Mouse (Mus musculus) mouse trophoblast stem cell (cell line): ENCODE data around the gene Krt75.

Experiments used
- in situ Hi-C, 2 experiments: fragments of 300-500 bp; cut with MseI, MboI; formaldehyde crosslinking; loops; 2 replicates in 1 of 2; 3 replicates in 1 of 2; pipeline ENCODE4 v1.15.1; 2025

The Krt75 gene

DNA sequence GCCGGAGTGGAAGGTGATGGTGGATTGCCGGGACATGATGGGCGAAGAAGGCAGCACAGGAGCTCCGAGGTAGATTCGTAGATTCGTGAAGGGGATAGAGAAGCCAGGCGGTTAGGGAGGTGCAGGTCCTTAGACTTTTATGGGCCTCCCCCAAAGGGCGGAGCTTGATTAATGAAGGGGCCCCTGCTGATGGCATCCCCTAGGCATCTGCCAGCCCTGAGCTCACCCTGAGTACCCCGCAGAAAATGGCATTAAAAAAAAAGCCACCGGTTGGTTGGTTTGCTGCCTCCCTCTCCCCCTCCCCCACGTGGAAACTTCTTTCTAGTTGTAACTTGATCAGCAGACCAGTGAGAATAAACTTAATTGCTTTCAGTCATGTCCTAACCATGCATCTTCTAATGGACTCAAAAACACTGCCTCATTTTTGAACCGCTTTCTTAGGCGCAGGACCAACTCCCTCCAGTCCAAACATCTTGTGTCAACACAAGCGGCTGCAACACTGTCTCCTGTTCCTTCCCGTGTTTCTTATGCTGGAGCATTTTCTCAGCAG is at the start of gene Krt75:
Gene Krt75, minus strand, starts transcription at position 109 of the 550 bp plus-strand sequence.
- in situ Hi-C loops: no loop called here

DNA sequence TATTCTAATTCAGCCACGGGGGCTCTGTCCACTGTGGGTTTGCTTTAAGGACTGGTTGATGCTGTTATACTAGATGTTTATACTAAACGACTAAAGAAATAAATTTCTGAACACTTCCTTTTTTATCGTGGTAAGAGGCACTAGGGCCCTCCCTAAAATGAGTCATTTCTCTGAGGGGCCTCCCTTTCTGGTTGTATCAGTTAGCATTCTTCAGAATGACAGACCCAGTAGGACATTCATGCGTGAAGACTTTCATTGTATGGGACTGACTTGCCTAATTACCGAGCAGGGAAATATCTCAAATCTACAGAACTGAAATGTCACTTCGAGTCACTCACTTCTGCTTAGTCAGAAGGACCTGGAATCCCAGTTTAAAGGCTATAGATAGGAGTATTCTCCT is 25.4 kb upstream of the Krt75 start:
- in situ Hi-C loops: no loop called here

DNA sequence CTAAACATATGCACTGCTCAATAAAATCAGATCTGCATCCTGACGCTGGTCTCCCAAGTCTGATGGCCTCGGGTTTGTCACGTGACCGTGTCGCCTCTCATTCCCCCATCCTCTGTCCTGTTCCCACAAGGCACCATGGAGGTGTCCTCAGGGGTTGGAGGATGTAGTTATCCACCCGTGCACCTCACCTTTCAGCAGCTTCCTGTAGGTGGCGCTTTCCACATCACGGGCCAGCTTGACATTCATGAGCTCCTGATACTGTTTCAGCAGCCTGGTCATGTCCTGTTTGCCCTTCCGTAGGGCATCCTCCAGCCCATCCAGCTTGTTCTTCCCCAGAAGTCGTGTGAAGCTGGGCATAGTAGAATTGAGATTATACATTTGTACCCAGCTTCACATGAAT is 14.5 kb upstream of the Krt75 start:
- in situ Hi-C loops: no loop called here

DNA sequence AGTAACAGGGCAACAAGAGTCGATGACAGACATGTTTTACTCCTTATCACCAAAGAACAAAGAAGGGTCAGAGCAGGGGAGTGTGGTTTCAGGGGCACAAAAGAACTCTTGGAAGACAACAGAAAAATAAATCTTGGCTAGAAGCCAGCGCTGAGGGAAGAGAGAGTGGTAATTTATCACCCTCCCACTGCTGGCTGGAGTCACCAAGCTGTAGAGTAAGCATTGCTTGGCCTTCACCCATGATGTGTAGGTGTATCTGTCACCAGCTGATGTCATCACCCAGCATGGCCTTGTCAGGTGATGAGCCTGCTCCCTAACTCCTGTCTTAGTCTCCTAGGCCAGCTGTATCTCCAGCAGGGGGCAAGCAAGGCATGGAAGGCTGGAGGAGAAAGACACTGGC is 10.8 kb upstream of the Krt75 start:
- in situ Hi-C loops: no loop called here

DNA sequence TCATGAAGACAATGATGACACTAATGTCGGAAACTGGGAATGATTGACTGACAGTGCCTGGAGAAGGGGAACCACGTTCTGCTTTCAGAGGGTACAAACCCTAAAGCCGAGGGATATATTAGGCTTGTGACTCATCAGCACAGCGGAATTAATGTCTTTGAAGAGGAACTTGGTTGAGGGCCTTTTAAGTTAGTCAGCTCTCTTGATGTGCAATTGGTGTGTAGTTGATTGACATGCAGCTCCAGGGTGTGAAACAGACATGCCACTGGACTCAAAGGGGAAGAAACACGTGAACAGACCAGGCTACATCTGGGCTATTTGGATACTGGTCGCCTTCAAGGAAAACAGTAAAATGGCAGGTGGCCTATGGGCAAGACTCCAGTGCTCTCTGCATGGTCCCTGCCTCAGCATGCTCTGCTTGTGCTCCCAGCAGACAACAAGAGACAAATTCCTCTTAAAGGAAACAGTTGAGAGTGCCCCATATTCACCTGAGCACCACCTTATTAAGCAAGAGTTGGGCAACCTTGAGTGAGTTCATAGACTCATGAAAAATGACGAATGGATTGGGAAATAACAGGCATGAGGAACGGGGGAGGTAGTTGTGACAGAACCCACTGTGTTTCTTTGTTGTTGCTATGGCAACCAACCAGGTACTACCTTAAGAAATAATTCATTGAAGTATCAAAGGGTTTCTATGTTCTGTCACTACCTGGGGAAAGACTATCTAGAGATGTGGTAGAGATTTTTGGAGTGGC is 9.7 kb upstream of the Krt75 start:
- in situ Hi-C loops: no loop called here

DNA sequence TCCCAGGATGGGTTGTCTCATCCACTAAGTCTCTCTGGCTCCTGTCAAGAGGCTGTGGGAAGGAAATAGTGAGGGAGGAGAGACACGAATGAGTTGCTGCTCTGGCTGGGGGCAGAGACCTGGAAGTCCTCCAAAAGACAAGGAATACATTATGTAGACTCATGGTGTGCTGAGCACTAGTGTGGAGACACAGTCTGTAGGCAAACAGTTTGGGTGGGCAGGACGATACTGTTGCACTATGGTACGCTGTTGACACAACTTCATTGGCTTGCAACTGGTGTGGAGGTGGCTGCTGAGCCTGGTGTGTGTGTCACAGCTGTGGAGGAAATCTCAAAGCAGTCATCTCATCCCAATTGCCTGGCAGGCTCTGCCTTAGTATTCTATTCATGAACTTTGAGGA is 8.0 kb upstream of the Krt75 start:
- in situ Hi-C loops: no loop called here

DNA sequence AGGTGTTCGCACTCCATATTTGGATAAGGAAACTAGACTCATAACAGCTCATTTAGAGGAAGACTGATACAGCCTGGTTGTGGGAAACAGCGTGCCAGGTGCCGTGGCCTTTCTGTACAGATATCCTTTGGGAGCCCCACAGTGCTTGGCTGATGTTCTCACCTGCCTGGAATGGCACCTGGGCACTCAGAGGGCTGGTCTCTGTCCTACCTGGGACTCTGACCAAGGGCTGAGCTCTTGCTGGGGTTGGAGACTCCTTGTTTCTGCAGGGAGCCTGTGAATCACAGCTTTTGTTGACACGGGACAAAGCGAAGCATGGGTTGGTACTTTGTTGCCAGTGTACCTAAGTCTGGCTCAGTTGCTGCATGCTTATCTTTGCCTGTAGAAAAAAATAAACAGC is 1.8 kb upstream of the Krt75 start:
- in situ Hi-C loops: no loop called here

DNA sequence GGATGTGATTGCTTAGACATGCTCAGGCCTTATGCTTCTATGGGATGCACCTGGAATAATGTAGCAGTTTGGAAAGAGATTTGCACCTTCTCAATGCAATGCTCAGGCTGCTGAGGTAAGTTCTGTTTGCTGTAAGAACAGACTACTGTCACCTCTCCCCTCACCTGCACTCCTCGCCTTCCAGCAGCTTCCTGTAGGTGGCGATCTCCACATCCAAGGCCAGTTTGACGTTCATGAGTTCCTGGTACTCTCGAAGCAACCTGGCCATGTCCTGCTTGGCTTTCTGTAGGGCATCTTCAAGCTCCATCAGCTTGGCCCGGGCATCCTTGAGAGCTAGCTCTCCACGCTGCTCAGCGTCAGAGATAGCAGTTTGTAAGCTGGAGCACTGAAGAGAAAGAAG is 5.9 kb downstream of the Krt75 start:
- in situ Hi-C loops: no loop called here

DNA sequence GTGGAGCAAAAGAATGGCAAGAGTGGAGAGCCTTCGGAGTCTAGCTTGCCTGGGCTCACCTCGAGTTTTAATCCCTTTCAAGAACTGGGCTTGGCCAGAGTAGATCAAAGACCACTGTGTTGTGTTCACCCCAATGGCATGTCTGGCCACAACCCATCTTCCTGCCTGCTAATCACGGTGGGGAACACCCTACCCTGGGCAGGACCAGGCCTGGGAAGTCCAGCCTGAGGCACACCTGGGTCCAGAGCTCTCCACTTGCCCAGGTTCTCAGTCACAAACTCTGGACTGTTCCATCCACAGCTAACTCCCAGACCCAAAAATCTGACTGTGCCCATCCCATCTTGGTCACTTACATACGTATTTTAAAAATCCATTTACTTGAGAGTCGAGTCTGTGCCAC is 10.9 kb downstream of the Krt75 start, which contains the start of gene Krt90:
Gene Krt90, minus strand, starts transcription at position 101 of the 400 bp plus-strand sequence.
- in situ Hi-C loops: no loop called here

DNA sequence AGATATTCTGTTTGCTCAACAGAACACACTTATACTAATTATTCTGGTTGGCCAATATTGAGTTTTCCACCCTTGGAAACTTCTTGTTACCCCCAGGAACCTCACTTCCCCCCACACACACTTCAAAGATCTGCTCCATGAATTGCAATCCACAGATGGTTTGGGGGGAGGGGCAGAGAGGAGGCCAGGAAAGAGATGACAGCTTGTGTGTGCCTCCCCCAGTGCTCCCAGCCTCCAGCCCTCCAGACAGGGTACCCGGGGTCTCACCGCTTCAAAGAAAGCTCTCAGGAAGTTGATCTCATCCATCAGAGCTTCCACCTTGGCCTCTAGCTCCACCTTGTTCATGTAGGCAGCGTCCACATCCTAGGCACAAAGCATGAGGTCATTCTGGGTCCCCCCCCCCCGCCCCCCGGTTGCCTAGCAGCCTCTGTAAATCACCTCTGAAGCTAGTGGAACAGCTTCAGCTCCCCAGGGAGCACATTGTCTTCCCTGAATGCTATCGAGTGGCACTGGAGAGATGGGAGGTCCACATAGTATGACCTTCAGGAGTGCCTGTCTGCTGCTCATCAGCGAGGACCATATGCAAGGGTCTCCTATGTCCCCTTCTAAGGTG is 15.6 kb downstream of the Krt75 start:
- in situ Hi-C loops: no loop called here

DNA sequence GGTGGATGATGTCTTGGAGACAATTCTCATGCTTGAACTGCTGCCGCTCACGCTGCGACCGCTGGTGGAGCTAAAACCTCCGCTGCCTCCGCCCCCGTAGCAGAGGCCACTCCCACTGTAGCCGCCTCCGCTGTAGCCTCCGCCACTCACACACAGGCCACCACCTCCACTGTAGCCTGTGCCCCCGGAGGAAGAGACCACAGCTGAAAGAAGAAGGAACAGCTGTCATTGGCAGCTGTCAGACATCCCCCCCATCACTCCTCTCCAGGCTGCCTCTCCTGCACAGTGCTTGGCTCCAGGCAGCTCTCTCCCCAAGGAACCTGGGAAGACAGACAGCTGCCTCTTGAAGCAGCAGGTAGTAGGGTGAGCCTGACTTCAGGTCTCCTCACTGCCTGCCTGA is 20.5 kb downstream of the Krt75 start:
- in situ Hi-C loops: no loop called here

DNA sequence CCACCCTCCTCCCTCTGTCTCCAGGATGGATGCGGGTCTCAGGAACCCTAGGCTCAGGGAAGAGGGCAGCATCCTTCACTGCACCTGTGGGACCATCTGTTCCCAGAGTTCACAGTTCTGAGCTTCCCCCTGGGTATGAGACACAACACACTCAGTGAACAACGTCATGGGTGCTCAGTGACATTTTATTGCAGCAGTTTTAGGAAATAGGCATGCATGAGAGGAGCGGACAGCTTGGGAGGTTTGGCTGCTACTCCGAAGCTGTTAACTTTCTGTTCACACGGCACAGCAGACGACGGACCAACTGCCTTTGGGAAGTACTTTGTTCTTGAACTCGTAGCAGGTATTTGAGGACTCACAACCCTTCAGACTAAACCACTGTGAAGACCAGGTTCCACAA is 21.5 kb downstream of the Krt75 start:
- in situ Hi-C loops: no loop called here

DNA sequence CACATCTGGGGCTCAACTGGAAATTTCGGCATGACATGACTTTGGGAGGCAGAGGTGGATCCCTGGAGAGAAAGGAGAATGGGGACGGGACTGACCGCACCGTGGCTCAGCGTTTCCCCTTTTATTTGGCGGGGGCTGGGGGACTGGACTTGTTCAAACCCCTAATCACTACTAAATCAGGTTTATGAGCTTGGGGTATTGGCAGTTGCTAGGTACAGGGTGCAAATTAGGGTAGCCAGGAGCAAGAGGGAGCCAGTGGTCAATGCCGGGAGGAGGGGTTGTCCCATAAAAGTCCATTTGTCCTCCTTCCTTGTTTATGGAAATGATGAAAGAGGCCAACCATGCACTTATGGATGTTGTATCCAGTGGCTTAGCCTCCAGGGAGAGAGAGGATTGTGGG is 23.1 kb downstream of the Krt75 start, which contains the start of gene Krt82:
Gene Krt82, minus strand, starts transcription at position 101 of the 400 bp plus-strand sequence.
- in situ Hi-C loops: no loop called here

DNA sequence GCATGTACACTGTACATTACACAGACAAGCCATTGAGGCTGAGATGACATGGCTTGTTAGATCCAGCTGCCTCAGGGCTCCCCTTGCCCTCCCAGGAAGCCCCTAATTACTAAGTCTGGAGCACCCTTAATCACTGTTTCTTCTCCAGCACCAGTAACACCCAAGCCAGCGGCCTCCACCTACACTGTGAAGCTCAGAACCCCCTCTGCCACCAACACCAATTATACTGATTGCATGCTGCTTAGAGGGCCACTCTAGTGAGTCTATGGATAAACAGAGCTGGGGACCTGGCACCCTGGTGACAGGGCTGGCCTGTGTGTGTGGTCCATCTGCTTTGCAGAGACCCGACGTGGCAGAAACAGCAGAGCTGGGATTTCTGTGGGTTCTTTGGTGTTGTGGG is 29.2 kb downstream of the Krt75 start:
- in situ Hi-C loops: no loop called here

DNA sequence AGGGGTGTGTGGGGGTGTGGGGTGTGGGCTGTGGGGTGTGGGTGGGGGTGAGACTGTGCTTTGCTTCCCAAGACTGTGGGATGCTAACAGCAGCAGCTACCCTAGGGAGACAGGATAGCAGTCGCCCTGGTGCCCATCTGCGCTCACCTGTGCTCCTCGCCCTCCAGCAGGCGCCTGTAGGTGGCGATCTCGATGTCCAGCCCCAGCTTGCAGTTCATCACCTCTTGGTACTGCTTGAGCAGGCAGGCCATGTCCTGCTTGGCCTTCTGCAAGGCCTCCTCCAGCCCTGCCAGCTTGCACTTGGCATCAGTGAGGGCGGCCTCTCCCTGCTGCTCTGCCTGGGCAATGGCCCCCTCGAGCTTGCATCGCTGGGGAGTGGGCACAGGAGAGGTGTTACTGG is 31.2 kb downstream of the Krt75 start:
- in situ Hi-C loops: no loop called here

DNA sequence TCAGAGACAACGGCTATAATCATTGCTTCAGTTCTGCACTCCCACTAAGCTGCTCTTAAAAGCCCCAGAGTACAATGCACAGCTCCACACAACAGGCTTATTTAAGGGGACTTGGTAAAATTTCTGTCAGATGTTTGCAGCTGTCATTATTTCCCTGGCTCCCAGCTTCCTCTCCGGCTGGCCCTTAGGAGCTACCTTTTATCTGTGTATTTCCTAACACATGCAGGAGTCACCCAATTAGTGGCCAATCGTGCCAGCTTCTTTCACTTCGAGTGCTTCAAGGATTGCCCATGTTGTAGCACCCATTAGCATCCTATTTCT is 35.2 kb downstream of the Krt75 start:
- in situ Hi-C loops: no loop called here

DNA sequence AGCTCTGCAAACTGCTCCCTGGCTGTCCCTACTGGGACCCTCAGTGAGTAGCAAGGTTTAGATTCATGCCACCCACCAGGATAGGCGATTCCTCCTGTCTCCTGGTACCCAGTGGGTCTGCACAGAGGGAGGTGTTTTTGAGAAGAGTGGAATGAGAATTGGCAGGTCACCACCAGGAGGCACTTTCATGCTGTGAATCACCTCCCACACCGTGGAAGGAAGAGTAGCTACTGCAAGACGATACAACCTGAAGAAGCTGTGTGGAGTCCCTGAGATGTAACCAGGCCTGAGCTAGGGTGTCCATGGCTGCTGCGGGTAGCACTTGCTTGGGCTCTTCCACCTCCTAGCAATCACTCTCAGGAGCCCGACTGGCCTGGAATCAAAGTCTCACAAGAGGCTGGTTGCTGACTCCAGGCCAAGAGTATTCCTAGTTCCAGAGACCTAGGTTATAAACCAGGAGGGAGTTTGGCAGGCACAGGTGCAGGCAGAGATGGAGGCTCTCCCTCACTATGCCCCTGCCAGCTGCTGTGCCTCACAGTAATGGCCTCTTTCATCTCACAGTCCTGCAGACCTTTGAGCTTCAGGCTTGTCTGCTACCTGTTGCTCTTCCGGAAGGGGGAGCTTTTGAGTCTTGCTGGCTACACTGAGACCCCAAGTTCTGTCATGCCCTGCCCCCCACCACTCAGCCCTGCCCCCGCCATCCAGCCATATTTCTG is 35.7 kb downstream of the Krt75 start:
- in situ Hi-C loops: no loop called here

DNA sequence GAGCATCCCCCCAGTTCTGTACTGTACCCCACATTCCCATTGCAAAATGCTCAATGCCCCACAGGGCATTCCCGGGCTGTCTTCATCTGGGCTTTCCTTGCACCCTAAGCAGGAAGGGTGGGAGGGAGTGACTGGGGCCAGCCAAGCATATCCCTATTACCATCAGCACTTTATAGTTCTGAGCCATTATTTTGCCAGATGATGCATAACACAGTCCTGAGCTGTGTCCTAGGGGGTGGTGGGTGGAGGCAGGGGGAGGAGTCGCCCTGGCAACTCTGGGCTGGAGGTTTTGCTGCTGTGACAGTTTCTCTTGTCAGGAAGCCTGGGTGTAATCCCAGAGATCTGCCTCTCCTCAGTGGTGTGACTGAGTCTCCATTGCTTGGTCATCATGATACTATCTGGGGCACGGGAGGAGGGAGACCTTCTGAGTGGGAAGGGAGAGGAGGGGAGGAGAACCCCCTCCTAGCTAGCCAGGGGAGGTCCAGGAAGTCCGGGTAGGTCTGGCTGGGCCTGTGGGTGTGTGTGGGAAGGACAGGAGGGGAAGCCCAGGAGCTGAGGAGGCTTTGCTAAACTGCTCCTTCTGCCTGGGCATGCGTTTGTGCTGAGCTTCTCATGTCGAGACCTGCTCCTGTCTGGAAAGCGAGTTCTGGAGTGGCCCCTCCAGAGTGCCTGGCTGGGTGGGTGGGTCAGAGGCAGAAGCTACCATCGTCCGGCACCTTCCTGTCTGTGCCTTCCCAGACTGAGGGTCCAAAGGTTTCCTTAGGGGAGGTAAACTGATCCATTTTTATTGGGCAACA is 37.5 kb downstream of the Krt75 start:
- in situ Hi-C loops: no loop called here

DNA sequence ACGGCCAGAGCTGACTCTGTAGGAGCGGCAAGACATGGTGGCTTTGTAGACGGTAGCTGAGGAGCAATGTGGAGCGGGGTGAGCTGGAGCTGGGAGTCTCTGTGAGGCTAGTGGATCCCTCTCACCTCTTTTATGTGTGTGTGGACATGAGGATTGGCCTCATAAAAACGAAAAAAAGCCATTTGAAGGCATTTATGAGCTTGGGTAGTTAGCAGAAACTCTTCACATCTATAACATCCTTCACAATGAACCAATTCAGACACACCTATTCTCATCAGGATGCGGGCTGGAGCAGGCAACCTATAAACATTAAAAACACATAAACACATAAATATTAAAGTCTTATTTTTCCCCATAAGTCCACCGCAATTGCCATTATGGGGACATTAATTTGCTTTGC is 41.0 kb downstream of the Krt75 start, which contains the start of gene Krt84:
Gene Krt84, minus strand, starts transcription at position 101 of the 400 bp plus-strand sequence.
- in situ Hi-C loops: no loop called here

DNA sequence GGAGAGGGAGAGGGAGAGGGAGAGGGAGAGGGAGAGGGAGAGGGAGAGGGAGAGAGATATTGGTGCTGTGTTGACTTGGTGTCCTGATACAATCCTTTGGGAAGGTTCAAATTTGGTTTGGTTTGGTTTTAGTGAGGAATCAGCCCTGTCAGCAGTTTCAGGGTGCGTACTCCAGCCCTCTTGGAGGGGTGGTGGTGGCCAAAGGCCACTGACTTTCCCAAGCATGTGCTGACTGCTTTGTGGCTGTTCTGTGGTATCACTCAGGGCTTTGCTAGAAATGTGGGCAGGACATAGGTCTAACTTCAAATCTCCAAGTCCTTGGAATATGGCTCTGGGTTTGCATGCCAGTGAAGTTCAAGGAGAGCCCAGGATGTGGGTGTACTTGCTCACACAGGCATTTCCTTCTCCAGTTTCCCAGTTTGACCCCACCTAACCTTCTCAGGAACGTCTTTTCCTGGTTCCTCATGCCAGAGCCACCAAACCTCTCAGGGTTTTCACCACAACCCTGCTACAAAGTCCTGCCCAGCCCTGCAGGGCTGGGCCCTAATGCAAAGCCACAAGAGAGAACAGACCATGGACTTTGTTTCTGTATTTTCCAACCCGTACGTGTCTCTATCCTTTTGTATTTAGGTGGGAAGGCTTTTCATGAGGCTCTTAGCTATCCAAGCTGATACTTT is 51.0 kb downstream of the Krt75 start:
- in situ Hi-C loops: loop anchor here (5.0 to 10.0 kb wide), 3 partner anchors 250 to 542 kb away; no protein-coding TSS in a partner anchor

DNA sequence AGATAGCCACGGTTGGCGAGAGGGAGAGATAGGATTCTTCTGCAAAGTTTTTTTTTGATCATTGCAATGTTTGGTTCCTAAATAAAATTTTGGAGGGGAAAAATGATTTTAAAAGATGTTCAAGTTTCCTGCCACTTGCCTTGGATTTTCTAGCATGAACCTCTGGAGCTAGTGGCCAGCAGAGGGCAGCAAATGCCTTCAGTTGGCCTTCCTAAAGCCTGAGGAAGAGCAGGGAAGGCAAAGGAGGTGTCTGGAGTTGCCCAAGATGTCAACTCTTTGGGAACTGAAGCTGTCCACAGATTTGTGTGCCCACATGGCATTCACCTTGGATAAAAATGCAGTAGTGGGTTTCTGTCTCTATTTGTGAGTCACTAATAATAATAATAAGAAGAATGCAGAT is 53.9 kb downstream of the Krt75 start:
- in situ Hi-C loops: loop anchor here (5.0 to 10.0 kb wide), 3 partner anchors 253 to 545 kb away; no protein-coding TSS in a partner anchor
